Mouse (Mus musculus): ENCODE results near the gene Bcl2l12.

GRCm38 (mm10) chr7:45013366-45014095, 15.0 kb upstream of the Bcl2l12 start:
- TF ChIP-seq CTCF (IDR thresholded peaks at IDR 0.05; ENCODE audit: control insufficient read depth, insufficient read depth, insufficient replicate concordance, low read depth, low read length) = no peak
- TF ChIP-seq POLR2A (IDR thresholded peaks at IDR 0.05; ENCODE audit: control insufficient read depth, low read depth, low read length) = no peak
